Mouse (Mus musculus) small intestine, adult 10 weeks (tissue): Measurements from ENCODE around the gene Gm826. TPM values are rescaled to one million over a fixed set of nuclear protein-coding genes. Genes with fewer than 3 reads are reported as not detected.

ENCODE experiments used
- polyA plus RNA-seq: library from polyadenylated mRNA; stranded (reverse); fragments of 350-450 nt; fragmentation: Illumina TruSeq; extraction: RNeasy Lipid Tissue Mini Kit (QIAGEN cat#74804); gene quantifications from one replicate; pipeline ENCODE4 v1.2.3, GENCODE M21; 2014; ENCODE audit warnings: low replicate concordance

Gm826 gene
- polyA plus RNA-seq, result 1.4 TPM

GRCm38 (mm10) chr2:160334111-160334661, at the start of gene Gm826:
Gene Gm826 (minus strand): TSS chr2:160334162.

GRCm38 (mm10) chr2:160366980-160367338, 33.0 kb upstream of the Gm826 start, which contains the start of gene Mafb:
Gene Mafb (minus strand): TSS chr2:160367065.

Other genes starting within 250 kb of the Gm826 start
- gene Mafb, start 32.9 kb upstream of the Gm826 start, polyA plus RNA-seq, result 27.0 TPM